Mouse (Mus musculus): ENCODE measurements around the gene St3gal4.

- TF ChIP-seq CTCF (IDR thresholded peaks at IDR 0.05; ENCODE audit: extremely low read depth, insufficient read depth, insufficient read length, insufficient replicate concordance) (no peak), POLR2A (IDR thresholded peaks at IDR 0.05; ENCODE audit: low read depth, low read length) (no peak)
These were observed 66.4 kb downstream of the St3gal4 start for GRCm38 (mm10) chr9:35052671-35053070.
